In the genomic region with DNA sequence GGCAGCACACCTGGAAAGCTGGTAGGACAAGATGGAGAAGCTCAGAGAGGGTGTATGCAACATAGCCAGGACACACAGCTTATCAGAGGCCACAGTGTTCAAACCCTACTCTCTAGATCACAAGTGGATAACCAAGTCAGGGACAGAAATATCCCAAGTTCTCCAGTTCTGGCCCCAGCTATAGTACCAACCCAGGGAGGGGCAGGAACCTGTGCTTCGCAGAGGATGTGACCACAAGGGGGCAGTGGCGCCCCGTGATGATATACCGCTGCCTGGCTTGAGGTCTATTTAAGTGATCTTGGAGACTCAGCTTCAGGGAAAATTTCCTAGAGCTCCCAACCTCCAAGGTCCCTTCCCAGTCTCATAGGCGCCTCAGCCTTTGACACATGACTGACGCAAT, we compare ENCODE assay signal across 8 mouse cellular contexts. TPM values are rescaled to one million over a fixed set of nuclear protein-coding genes. Genes with fewer than 3 reads are reported as not detected.
DNase-seq lines count a peak whose midpoint lies in the region; ATAC-seq and TF ChIP-seq lines count a peak whose summit lies in the region.

No protein-coding gene starts in this region.

- in situ Hi-C loops in CH12.LX (cut with MboI; ENCODE audit: low pct_ligation_motif_present, low pct_unique_long_range_greater_than_20kb, low sequenced_read_pairs): no loop called here

- TF ChIP-seq RAD21 in CH12.LX (IDR thresholded peaks at IDR 0.05; ENCODE audit: low read depth, low read length): peak; percentile 97

- H3K27ac ChIP-seq in CH12.LX (ENCODE audit: insufficient read depth, low read depth): no peak overlapping the region
- no peak overlapping the region for H3K27ac ChIP-seq in liver, postnatal 0 days (ENCODE audit: low read depth)

- 9% methylated on average over 6 of the region's 6 CpGs for WGBS in liver, postnatal 0 days (ENCODE audit: insufficient replicate concordance)

- no peak overlapping the region for H3K4me3 ChIP-seq in CH12.LX (replicated peaks in 1 of 3; ENCODE audit: low read depth in 2 of 3, low read length in 2 of 3, poor library complexity in 1 of 3)
- H3K4me3 ChIP-seq in liver, postnatal 0 days (ENCODE audit: low read depth, low read length): no peak overlapping the region

- DNase-seq in CH12.LX (ENCODE audit: extremely low read depth): peak; percentile 73
- DNase-seq in brain, embryonic 18.5 days (ENCODE audit: low read depth, low spot score): peak; percentile 22
- DNase-seq in fibroblast of lung, adult 2 months (ENCODE audit: low read depth): peak; percentile 41
- DNase-seq in heart, postnatal 14 days: peak; percentile 85 to 92
- peak; percentile 91 for DNase-seq in layer of hippocampus, adult 11-12 months (ENCODE audit: low spot score)
- DNase-seq in liver, postnatal 0 days: peak; percentile 86
- peak; percentile 96 for DNase-seq in testis, postnatal 10 days (ENCODE audit: low spot score)

- no peaks in the 10 kb centered on the region; a peak in 1 of 4 replicates for H3K4me1 ChIP-seq in CH12.LX (ENCODE audit: control insufficient read depth in 1 of 2, insufficient read depth in 2 of 2)
- H3K4me1 ChIP-seq in liver, postnatal 0 days (ENCODE audit: insufficient read depth): no peaks in the 10 kb centered on the region

- no peaks in the 10 kb centered on the region for H3K79me2 ChIP-seq in CH12.LX (replicated peaks; ENCODE audit: control insufficient read depth, extremely low read depth, insufficient read depth, poor library complexity, severe bottlenecking)

- ATAC-seq in liver, postnatal 0 days: peak; percentile 85
- peak; percentile 57; the same call in 1 of the 2 replicates for ATAC-seq in neutrophil, adult 5-6 weeks (ENCODE audit: extremely low read depth, insufficient number of reproducible peaks, low FRiP score, poor library complexity, severe bottlenecking)

- no peak for TF ChIP-seq EP300 in CH12.LX (IDR thresholded peaks at IDR 0.05; ENCODE audit: low read length)
- TF ChIP-seq EP300 in liver, postnatal 0 days (IDR thresholded peaks at IDR 0.05; ENCODE audit: low read depth): no peak

- intact Hi-C loops in heart, postnatal 14 days (cut with DNase I): loop anchor here (1.0 to 5.0 kb wide), 2 partner anchors 42 to 144 kb away; no protein-coding TSS in a partner anchor

- no peak overlapping the region for H3K4me2 ChIP-seq in CH12.LX (ENCODE audit: insufficient read depth, low read depth, poor library complexity, severe bottlenecking)
- H3K4me2 ChIP-seq in liver, postnatal 0 days (ENCODE audit: low read depth, low read length): no peak overlapping the region

- peaks cover 2% of the 10 kb centered on the region for H3K27me3 ChIP-seq in CH12.LX (replicated peaks)
- no peaks in the 10 kb centered on the region for H3K27me3 ChIP-seq in liver, postnatal 0 days (ENCODE audit: insufficient read depth, low read length)

- no peak overlapping the region for H3K9ac ChIP-seq in CH12.LX (ENCODE audit: insufficient read depth, low read depth)
- no peak overlapping the region for H3K9ac ChIP-seq in liver, postnatal 0 days (replicated peaks)

- no peaks in the 10 kb centered on the region for H3K9me3 ChIP-seq in CH12.LX (replicated peaks; ENCODE audit: low read length)
- no peaks in the 10 kb centered on the region for H3K9me3 ChIP-seq in liver, postnatal 0 days (ENCODE audit: low read length)

- peak; percentile 79 to 93 for TF ChIP-seq CTCF in CH12.LX (conservative IDR thresholded peaks at IDR 0.05 in 1 of 2, IDR thresholded peaks at IDR 0.05 in 1 of 2; ENCODE audit: low read depth in 2 of 2, low read length in 2 of 2)
- peak; percentile 92 for TF ChIP-seq CTCF in liver, postnatal 0 days (IDR thresholded peaks at IDR 0.05; ENCODE audit: low read depth)

- dilution Hi-C loops in CH12.LX (cut with MboI; ENCODE audit: extremely low pct_ligation_motif_present, extremely low pct_unique_long_range_greater_than_20kb, low sequenced_read_pairs): no loop called here

- H3K36me3 ChIP-seq in CH12.LX (replicated peaks in 1 of 2; ENCODE audit: control insufficient read depth in 1 of 2, insufficient read depth in 1 of 2, low read length in 1 of 2): no peaks in the 10 kb centered on the region
- no peaks in the 10 kb centered on the region for H3K36me3 ChIP-seq in liver, postnatal 0 days (replicated peaks; ENCODE audit: insufficient read depth, low read length)

- no peak for TF ChIP-seq POLR2A in CH12.LX (IDR thresholded peaks at IDR 0.05; ENCODE audit: low read depth, low read length)

TF ChIP-seq in CH12.LX, 34 proteins besides CTCF, POLR2A, EP300 and RAD21:
- TF ChIP-seq RCOR1 (conservative IDR thresholded peaks at IDR 0.05; ENCODE audit: low read depth, low read length): no peak
- peak; percentile 46; the same call in 1 of the 2 replicates for TF ChIP-seq NELFE (IDR thresholded peaks at IDR 0.05; ENCODE audit: low read depth, low read length)
- peak; percentile 99 for TF ChIP-seq SMC3 (IDR thresholded peaks at IDR 0.05; ENCODE audit: low read depth, low read length)
- no peak; the same call in 1 of the 2 replicates for TF ChIP-seq IRF4 (IDR thresholded peaks at IDR 0.05; ENCODE audit: low read depth, low read length)
- TF ChIP-seq MYC (IDR thresholded peaks at IDR 0.05; ENCODE audit: low read depth, low read length): no peak
- no peak for TF ChIP-seq USF1 (IDR thresholded peaks at IDR 0.05; ENCODE audit: low read depth, low read length)
- TF ChIP-seq CHD2 (IDR thresholded peaks at IDR 0.05; ENCODE audit: low read length): no peak
- TF ChIP-seq MAX (IDR thresholded peaks at IDR 0.05; ENCODE audit: low read length): no peak
- TF ChIP-seq ZMIZ1 (IDR thresholded peaks at IDR 0.05; ENCODE audit: low read depth, low read length): no peak
- TF ChIP-seq POLR2AphosphoS2 (IDR thresholded peaks at IDR 0.05; ENCODE audit: low read depth, low read length): no peak
- no peak for TF ChIP-seq TCF12 (IDR thresholded peaks at IDR 0.05; ENCODE audit: low read depth, low read length)
- peak; percentile 56; the same call in 1 of the 2 replicates for TF ChIP-seq MEF2A (IDR thresholded peaks at IDR 0.05; ENCODE audit: borderline replicate concordance, low read depth, low read length)
- no peak for TF ChIP-seq KAT2A (IDR thresholded peaks at IDR 0.05; ENCODE audit: insufficient replicate concordance, low read length)
- no peak for TF ChIP-seq E2F4 (IDR thresholded peaks at IDR 0.05; ENCODE audit: insufficient replicate concordance, low read depth, low read length)
- TF ChIP-seq ZKSCAN1 (IDR thresholded peaks at IDR 0.05; ENCODE audit: borderline replicate concordance, low read depth, low read length): no peak
- TF ChIP-seq USF2 (conservative IDR thresholded peaks at IDR 0.05; ENCODE audit: low read depth, low read length): no peak
- no peak for TF ChIP-seq MAFK (IDR thresholded peaks at IDR 0.05; ENCODE audit: insufficient replicate concordance, low read length)
- TF ChIP-seq MAZ (IDR thresholded peaks at IDR 0.05; ENCODE audit: low read depth, low read length): 0 out of 2 replicates have a peak, but pooled peaks have one; percentile 55
- peak; percentile 98 for TF ChIP-seq ZC3H11A (IDR thresholded peaks at IDR 0.05; ENCODE audit: low read depth, low read length)
- no peak for TF ChIP-seq HCFC1 (IDR thresholded peaks at IDR 0.05; ENCODE audit: low read depth, low read length)
- peak; percentile 21; the same call in 1 of the 2 replicates for TF ChIP-seq ELF1 (IDR thresholded peaks at IDR 0.05; ENCODE audit: low read depth, low read length)
- no peak for TF ChIP-seq ETS1 (conservative IDR thresholded peaks at IDR 0.05; ENCODE audit: low read depth, low read length)
- TF ChIP-seq MXI1 (IDR thresholded peaks at IDR 0.05; ENCODE audit: low read depth, low read length): no peak
- TF ChIP-seq JUN (IDR thresholded peaks at IDR 0.05; ENCODE audit: insufficient read depth, low read depth, low read length): no peak
- TF ChIP-seq BHLHE40 (IDR thresholded peaks at IDR 0.05; ENCODE audit: low read depth, low read length): 0 out of 2 replicates have a peak, but pooled peaks have one; percentile 16
TF ChIP-seq in CH12.LX: peak in this region for 7.

RNA-seq across cellular contexts. Expression of a gene that starts 24.4 kb away (rescaled TPM):
- total RNA-seq in CH12.LX (2012; rRNA removed) (5.9 and 6.0 TPM in 2 replicates), CH12.LX (2014; rRNA removed) (6.3 and 6.6 TPM in 2 replicates)
- 5.3 and 5.5 TPM in 2 replicates for polyA plus RNA-seq in CH12.LX (2012; ENCODE audit: insufficient read length, low read depth)
- total RNA-seq in heart, postnatal 14 days (2021): 1 to 10 TPM; 2.3 to 2.5 TPM
- 9.6 and 11.0 TPM in 2 replicates for polyA plus RNA-seq in liver, postnatal 0 days (2015; fragmentation: Nextera tagmentation; extraction: Ambion mirVana)
- total RNA-seq in neutrophil, adult 5-6 weeks (2017): 1.7 and 3.8 TPM in 2 replicates

Comparison
In these comparisons a context has a peak if more than half of its experiments do, and no peak if none do; other contexts are left out.
1. DNase-seq: peak in every context shown above with its lines; median percentile 96 in testis, postnatal 10 days; 91 in layer of hippocampus, adult 11-12 months; 88 in heart, postnatal 14 days; 86 in liver, postnatal 0 days; 73 in CH12.LX; 41 in fibroblast of lung, adult 2 months; 22 in brain, embryonic 18.5 days.